Mouse (Mus musculus) liver, embryonic 15.5 days (tissue): ENCODE data around the gene Hck. TPM values are rescaled to one million over a fixed set of nuclear protein-coding genes. Genes with fewer than 3 reads are reported as not detected.

Experiments used
- ATAC-seq: fragments of 200-750 bp; cut with Nextera tagmentation; 2 replicates; pipeline ENCODE4 v1.8.0; 2017; ENCODE audit warnings: moderate number of reproducible peaks, mild to moderate bottlenecking, moderate library complexity; ENCODE audit not compliant: insufficient read depth
- H3K27ac ChIP-seq: fragments of 300-500 bp; sonication (generic); replicated peaks from 2 replicates; pipeline ENCODE4 v1.5.1; 2015; ENCODE audit warnings: mild to moderate bottlenecking, inconsistent platforms
- H3K27me3 ChIP-seq: fragments of 300-500 bp; sonication (generic); 2 replicates; pipeline ENCODE4 v1.6.1; 2015; ENCODE audit warnings: mild to moderate bottlenecking, inconsistent platforms
- H3K36me3 ChIP-seq: fragments of 300-500 bp; sonication (generic); replicated peaks from 2 replicates; pipeline ENCODE4 v1.6.1; 2015; ENCODE audit warnings: moderate library complexity, mild to moderate bottlenecking, inconsistent platforms
- H3K4me1 ChIP-seq: fragments of 300-500 bp; sonication (generic); replicated peaks from 2 replicates; pipeline ENCODE4 v1.6.1; 2015; ENCODE audit warnings: inconsistent platforms
- H3K4me2 ChIP-seq: fragments of 300-500 bp; sonication (generic); 2 replicates; pipeline ENCODE4 v1.6.1; 2015; ENCODE audit warnings: moderate library complexity, mild to moderate bottlenecking, inconsistent platforms
- H3K4me3 ChIP-seq: fragments of 300-500 bp; sonication (generic); replicated peaks from 2 replicates; pipeline ENCODE4 v1.5.1; 2015; ENCODE audit warnings: mild to moderate bottlenecking, inconsistent platforms
- H3K9ac ChIP-seq: fragments of 300-500 bp; sonication (generic); 2 replicates; pipeline ENCODE4 v1.6.1; 2015; ENCODE audit warnings: moderate library complexity, mild to moderate bottlenecking, inconsistent platforms
- H3K9me3 ChIP-seq: fragments of 300-500 bp; sonication (generic); replicated peaks from 2 replicates; pipeline ENCODE4 v1.6.1; 2016; ENCODE audit warnings: inconsistent platforms
- WGBS: fragments of 180-500 bp; shearing (Covaris S2); methylation state at CpG from one replicate; pipeline ENCODE4 v1.1.7; 2015; ENCODE audit warnings: mixed read lengths; ENCODE audit not compliant: insufficient replicate concordance; 5-methylcytosine and 5-hydroxymethylcytosine counted together
- polyA plus RNA-seq: library from polyadenylated mRNA; unstranded; fragments of >200 nt; fragmentation: Nextera tagmentation; extraction: Ambion mirVana; gene quantifications from 2 replicates; pipeline ENCODE4 v1.2.1, GENCODE M21; 2015

Hck gene
- polyA plus RNA-seq, 1 experiment from 2014 or later, result 11.4 TPM

- ATAC-seq, result no peak
- H3K9me3 ChIP-seq, result no peaks in the 10 kb centered on the region
- H3K36me3 ChIP-seq, result no peaks in the 10 kb centered on the region
- no peak overlapping the region for H3K27ac ChIP-seq
- H3K4me2 ChIP-seq, result no peak overlapping the region
- no peak overlapping the region for H3K4me3 ChIP-seq
- no peak overlapping the region for H3K9ac ChIP-seq
- WGBS, result 17% methylated on average over 6 of the region's 6 CpGs
- H3K4me1 ChIP-seq, result no peaks in the 10 kb centered on the region
- no peaks in the 10 kb centered on the region; the same call in 1 of the 2 replicates for H3K27me3 ChIP-seq
These were observed 22.8 kb downstream of the Hck start for GRCm38 (mm10) chr2:153131019-153131418.

GRCm38 (mm10) chr2:153134237-153134636 is 26.0 kb downstream of the Hck start:
- Histone ChIP-seq H3K27me3 (no peaks in the 10 kb centered on the region), H3K27ac (no peak overlapping the region), H3K9me3 (no peaks in the 10 kb centered on the region), H3K9ac (no peak overlapping the region), H3K4me1 (no peaks in the 10 kb centered on the region), H3K4me3 (no peak overlapping the region), H3K36me3 (no peaks in the 10 kb centered on the region), H3K4me2 (no peak overlapping the region)
- 35% methylated on average over 5 of the region's 5 CpGs for WGBS
- ATAC-seq, result no peak

- no peak for ATAC-seq
- Histone ChIP-seq H3K9me3 (no peaks in the 10 kb centered on the region), H3K27ac (no peak overlapping the region), H3K4me3 (no peak overlapping the region), H3K9ac (no peak overlapping the region), H3K4me2 (no peak overlapping the region), H3K36me3 (no peaks in the 10 kb centered on the region), H3K4me1 (no peaks in the 10 kb centered on the region), H3K27me3 (0 out of 2 replicates have a peak, but pooled peaks cover 4% of the 10 kb centered on the region)
- 67% methylated on average over 4 of the region's 4 CpGs for WGBS
These were observed 27.9 kb downstream of the Hck start for GRCm38 (mm10) chr2:153136211-153136610.

- Histone ChIP-seq H3K27ac (no peak overlapping the region), H3K9me3 (no peaks in the 10 kb centered on the region), H3K4me3 (no peak overlapping the region), H3K4me1 (no peaks in the 10 kb centered on the region), H3K27me3 (0 out of 2 replicates have a peak, but pooled peaks cover 4% of the 10 kb centered on the region), H3K4me2 (no peak overlapping the region), H3K9ac (no peak overlapping the region), H3K36me3 (no peaks in the 10 kb centered on the region; the same call in 1 of the 2 replicates)
- WGBS, result 60% methylated on average over 7 of the region's 7 CpGs
- no peak for ATAC-seq
These were observed 30.9 kb downstream of the Hck start for GRCm38 (mm10) chr2:153139158-153139557.

GRCm38 (mm10) chr2:153139996-153140613 is 31.8 kb downstream of the Hck start:
- WGBS, result 41% methylated on average over 9 of the region's 9 CpGs
- Histone ChIP-seq H3K4me1 (no peaks in the 10 kb centered on the region), H3K27me3 (0 out of 2 replicates have a peak, but pooled peaks cover 9% of the 10 kb centered on the region), H3K9ac (no peak overlapping the region), H3K4me3 (no peak overlapping the region), H3K4me2 (no peak overlapping the region), H3K27ac (no peak overlapping the region), H3K9me3 (no peaks in the 10 kb centered on the region), H3K36me3 (no peaks in the 10 kb centered on the region; the same call in 1 of the 2 replicates)
- no peak for ATAC-seq

GRCm38 (mm10) chr2:153142620-153143199 is 34.4 kb downstream of the Hck start:
- no peaks in the 10 kb centered on the region for H3K4me1 ChIP-seq
- WGBS, result 25% methylated on average over 10 of the region's 10 CpGs
- H3K27me3 ChIP-seq, result 0 out of 2 replicates have a peak, but pooled peaks cover 11% of the 10 kb centered on the region
- no peak overlapping the region for H3K9ac ChIP-seq
- H3K4me2 ChIP-seq, result no peak overlapping the region
- no peaks in the 10 kb centered on the region for H3K9me3 ChIP-seq
- H3K36me3 ChIP-seq, result no peaks in the 10 kb centered on the region; the same call in 1 of the 2 replicates
- H3K4me3 ChIP-seq, result no peak overlapping the region
- ATAC-seq, result no peak
- H3K27ac ChIP-seq, result no peak overlapping the region

- H3K36me3 ChIP-seq, result no peaks in the 10 kb centered on the region; the same call in 1 of the 2 replicates
- no peak for ATAC-seq
- H3K27ac ChIP-seq, result no peak overlapping the region
- no peak overlapping the region for H3K4me3 ChIP-seq
- WGBS, result 64% methylated on average over 5 of the region's 5 CpGs
- H3K4me2 ChIP-seq, result no peak overlapping the region
- no peaks in the 10 kb centered on the region for H3K4me1 ChIP-seq
- no peaks in the 10 kb centered on the region for H3K9me3 ChIP-seq
- H3K27me3 ChIP-seq, result 0 out of 2 replicates have a peak, but pooled peaks cover 7% of the 10 kb centered on the region
- no peak overlapping the region for H3K9ac ChIP-seq
These were observed 37.1 kb downstream of the Hck start for GRCm38 (mm10) chr2:153145346-153145745.

GRCm38 (mm10) chr2:153147236-153147635 is 39.0 kb downstream of the Hck start:
- ATAC-seq, result no peak

GRCm38 (mm10) chr2:153147715-153148114 is 39.4 kb downstream of the Hck start:
- Histone ChIP-seq H3K4me2 (no peak overlapping the region), H3K4me1 (no peaks in the 10 kb centered on the region), H3K9me3 (no peaks in the 10 kb centered on the region), H3K9ac (no peak overlapping the region), H3K27ac (no peak overlapping the region), H3K27me3 (peaks cover 22% of the 10 kb centered on the region), H3K36me3 (no peaks in the 10 kb centered on the region; the same call in 1 of the 2 replicates), H3K4me3 (no peak overlapping the region)
- WGBS, result 16% methylated on average over 3 of the region's 3 CpGs
- no peak for ATAC-seq

More at GRCm38 (mm10) chr2:153147236-153147635, 39.0 kb downstream of the Hck start:
- WGBS, result 42% methylated on average over 3 of the region's 3 CpGs
- H3K4me3 ChIP-seq, result no peak overlapping the region
- H3K27me3 ChIP-seq, result peaks cover 17% of the 10 kb centered on the region
- no peaks in the 10 kb centered on the region for H3K4me1 ChIP-seq
- no peaks in the 10 kb centered on the region for H3K9me3 ChIP-seq
- H3K9ac ChIP-seq, result no peak overlapping the region
- H3K27ac ChIP-seq, result no peak overlapping the region
- H3K36me3 ChIP-seq, result no peaks in the 10 kb centered on the region; the same call in 1 of the 2 replicates
- H3K4me2 ChIP-seq, result no peak overlapping the region

GRCm38 (mm10) chr2:153149742-153150141 is 41.5 kb downstream of the Hck start:
- Histone ChIP-seq H3K27ac (no peak overlapping the region), H3K4me2 (no peak overlapping the region), H3K36me3 (no peaks in the 10 kb centered on the region), H3K9ac (no peak overlapping the region), H3K9me3 (no peaks in the 10 kb centered on the region), H3K4me3 (no peak overlapping the region), H3K4me1 (no peaks in the 10 kb centered on the region), H3K27me3 (peaks cover 36% of the 10 kb centered on the region)
- no peak for ATAC-seq
- WGBS, result 58% methylated on average over 3 of the region's 3 CpGs

GRCm38 (mm10) chr2:153151026-153151425 is 42.8 kb downstream of the Hck start:
- Histone ChIP-seq H3K4me3 (no peak overlapping the region), H3K9ac (no peak overlapping the region), H3K36me3 (no peaks in the 10 kb centered on the region), H3K4me2 (no peak overlapping the region), H3K27me3 (peaks cover 41% of the 10 kb centered on the region), H3K27ac (no peak overlapping the region), H3K4me1 (no peaks in the 10 kb centered on the region), H3K9me3 (no peaks in the 10 kb centered on the region)
- ATAC-seq, result no peak
- WGBS, result 59% methylated on average over 7 of the region's 7 CpGs
